Mouse (Mus musculus): ENCODE measurements around the gene Adam15.

DNA sequence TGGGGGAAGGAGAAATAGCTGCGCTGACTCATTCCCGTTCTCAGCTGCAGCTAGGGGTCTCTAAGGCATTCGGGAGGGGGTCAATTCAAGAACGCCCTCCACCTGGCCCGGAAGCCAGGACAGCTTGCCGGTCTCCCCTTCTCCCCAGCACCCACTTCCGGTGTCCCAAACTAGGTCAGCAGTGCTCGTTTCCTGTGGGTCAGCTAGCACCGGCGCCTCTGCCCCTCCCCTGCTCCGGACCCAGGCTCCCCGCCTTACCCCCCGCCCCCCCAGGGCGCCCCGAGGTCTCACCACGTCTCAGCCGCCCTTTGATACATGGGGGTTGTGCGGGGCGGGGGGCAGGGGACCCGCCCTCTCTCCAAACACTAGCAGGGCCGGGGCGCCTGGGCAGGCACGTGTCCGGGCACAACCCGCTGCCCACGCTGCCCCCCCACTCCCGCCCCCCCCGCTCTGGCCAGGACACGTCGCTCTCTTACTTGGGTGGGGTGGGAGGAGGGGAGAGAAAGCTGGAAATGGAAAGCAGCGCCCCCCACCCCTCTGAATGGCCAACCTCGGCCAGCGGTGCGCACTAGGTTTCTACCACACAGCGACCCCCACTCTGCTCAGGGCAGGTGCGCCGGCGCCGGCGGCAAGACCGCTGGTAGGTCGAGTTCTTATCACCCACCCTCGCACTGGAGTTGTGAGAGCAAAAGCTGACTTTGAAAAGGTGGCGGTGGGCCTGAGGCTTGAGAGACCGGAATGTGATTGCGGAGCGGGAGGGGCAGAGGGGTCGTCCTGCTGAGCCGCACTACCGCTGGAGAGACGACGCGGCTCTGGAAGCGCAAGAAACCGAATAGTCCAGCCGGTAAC lies 42.1 kb upstream of the Adam15 start:
- TF ChIP-seq MAX (IDR thresholded peaks at IDR 0.05; ENCODE audit: low read depth) (no peak), E2F4 (IDR thresholded peaks at IDR 0.05; ENCODE audit: insufficient read depth) (no peak), USF1 (IDR thresholded peaks at IDR 0.05; ENCODE audit: low read depth) (no peak), CEBPB (IDR thresholded peaks at IDR 0.05; ENCODE audit: insufficient read depth, poor library complexity, severe bottlenecking) (no peak), POLR2AphosphoS2 (IDR thresholded peaks at IDR 0.05; ENCODE audit: insufficient read length, low read depth) (peak; percentile 76), POLR2A (IDR thresholded peaks at IDR 0.05; ENCODE audit: insufficient read length, low read depth) (peak; percentile 60), MYOG (IDR thresholded peaks at IDR 0.05; ENCODE audit: control insufficient read depth in 1 of 3, insufficient read depth in 1 of 3, insufficient read length in 2 of 3, low read depth in 2 of 3) (no peak), TCF12 (IDR thresholded peaks at IDR 0.05; ENCODE audit: insufficient read depth, poor library complexity, severe bottlenecking) (no peak)
